Comparison of ENCODE assay signal across 8 mouse cellular contexts in the genomic region with DNA sequence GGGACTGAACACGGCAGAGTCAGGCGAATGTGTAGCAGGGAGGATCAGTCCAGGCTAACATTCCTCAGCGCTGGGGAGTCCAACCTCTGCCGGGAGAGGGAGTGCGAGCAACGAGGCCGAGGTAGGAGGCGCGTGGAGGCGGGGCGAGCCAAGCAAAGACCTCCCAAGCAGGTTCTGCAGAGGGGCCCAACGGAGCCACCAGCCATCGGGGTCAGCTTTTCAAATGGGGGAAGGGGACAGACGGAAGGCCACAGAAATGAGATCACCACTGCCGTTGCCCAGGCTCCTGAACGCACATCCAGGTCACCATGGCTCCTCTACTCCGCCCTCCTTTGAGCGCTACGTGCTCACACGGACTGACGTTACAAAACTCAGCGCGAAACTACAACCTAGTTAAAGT. TPM values are rescaled to one million over a fixed set of nuclear protein-coding genes. Genes with fewer than 3 reads are reported as not detected.
DNase-seq lines count a peak whose midpoint lies in the region; TF ChIP-seq lines count a peak whose summit lies in the region.

No protein-coding gene starts in this region.

- TF ChIP-seq CTCF in olfactory bulb, adult 2 months (IDR thresholded peaks at IDR 0.05; ENCODE audit: insufficient read depth, low read depth, low read length), result no peak

- peaks cover 35% of the 10 kb centered on the region for H3K4me1 ChIP-seq in olfactory bulb, adult 2 months (ENCODE audit: control insufficient read depth, insufficient read depth, low read length)

- H3K27ac ChIP-seq in olfactory bulb, adult 2 months (ENCODE audit: insufficient read depth, low read depth, low read length), result peak overlapping the region; percentile 40; the same call in 1 of the 2 replicates

- peak; percentile 56 for DNase-seq in ES-CJ7 (ENCODE audit: low read depth, low spot score)
- peak; percentile 53 for DNase-seq in cerebellum, adult 8-10 months
- peak; percentile 84 for DNase-seq in forelimb bud, embryonic 11.5 days (ENCODE audit: low read depth, low spot score)
- peak; percentile 68 for DNase-seq in heart, postnatal 25 days (ENCODE audit: low spot score)
- peak; percentile 71 to 80 for DNase-seq in layer of hippocampus, adult 18-20 months (ENCODE audit: low spot score in 2 of 2)
- peak; percentile 79 to 82 for DNase-seq in lung, adult 18-20 months
- peak; percentile 92 for DNase-seq in yolk sac, embryonic 10.5 days (ENCODE audit: low spot score)

- WGBS in olfactory bulb, adult 2 months, result under 1% methylated on average over 23 of the region's 23 CpGs

- peak overlapping the region; percentile 51 for H3K4me3 ChIP-seq in olfactory bulb, adult 2 months (ENCODE audit: insufficient read depth, low read depth, low read length)

- intact Hi-C loops in heart, postnatal 25 days (cut with DNase I), result loop anchor here (5.0 to 10.0 kb wide), 5 partner anchors 626 to 1594 kb away; a partner anchor contains a TSS

- no peak for TF ChIP-seq POLR2A in olfactory bulb, adult 2 months (IDR thresholded peaks at IDR 0.05; ENCODE audit: insufficient read depth, low read depth, low read length)

RNA-seq across cellular contexts. Expression of a gene that starts 1.7 kb away (rescaled TPM):
- 10 to 100 TPM; 26.9 to 28.0 TPM for total RNA-seq in heart, postnatal 25 days (2021)
- 10 to 100 TPM; 20.3 to 25.1 TPM for total RNA-seq in layer of hippocampus, adult 18-20 months (2021)
- polyA plus RNA-seq in olfactory bulb, adult 2 months (2012; ENCODE audit: insufficient read depth, insufficient read length, low replicate concordance, missing spikeins), result not detected in 2 replicates

Comparison
In these comparisons a context has a peak if more than half of its experiments do, and no peak if none do; other contexts are left out.
1. Peak in every context shown above with its lines: DNase-seq, H3K4me3 ChIP-seq and H3K27ac ChIP-seq.